Mouse (Mus musculus): ENCODE results near the gene Pced1b. TPM values are rescaled to one million over a fixed set of nuclear protein-coding genes. Genes with fewer than 3 reads are reported as not detected.

Gene Pced1b
- polyA plus RNA-seq, 1 experiment from 2014 or later, result 4.5 TPM

DNA sequence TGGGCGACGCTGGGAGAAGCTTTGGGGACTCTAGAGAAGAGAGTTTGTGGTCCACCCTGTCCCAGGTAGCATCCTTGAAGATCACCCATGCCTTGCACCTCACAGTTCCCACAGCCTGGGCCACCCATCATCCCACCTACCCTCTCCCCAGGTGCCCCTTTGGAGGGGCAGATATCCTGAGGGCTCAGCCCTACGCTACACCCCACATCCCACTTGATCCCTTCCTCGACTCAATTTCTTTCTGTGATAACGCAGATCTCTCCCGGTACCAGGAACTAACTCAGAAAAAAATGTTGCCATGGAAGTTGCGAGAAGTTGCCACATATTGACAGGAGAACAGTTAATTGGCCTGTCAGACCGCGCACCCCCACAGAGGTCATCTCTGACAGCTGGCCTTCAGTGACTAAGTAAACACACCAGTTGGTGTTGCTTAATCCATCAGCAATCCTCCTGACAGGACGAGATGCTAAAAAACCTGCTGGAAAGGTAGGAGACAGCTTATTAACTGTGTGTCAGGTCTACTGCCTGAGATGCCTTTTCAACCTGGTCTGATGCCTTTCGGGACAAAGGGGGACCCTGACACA is 17.3 kb upstream of the Pced1b start:
- Histone ChIP-seq H3K36me3 (ENCODE audit: control insufficient read depth, insufficient read depth, low read length) (no peaks in the 10 kb centered on the region), H3K4me1 (ENCODE audit: control insufficient read depth, insufficient read depth, low read depth, low read length) (no peaks in the 10 kb centered on the region), H3K4me3 (ENCODE audit: low read length) (no peak overlapping the region), H3K9ac (ENCODE audit: low read depth, low read length) (no peak overlapping the region), H3K27me3 (replicated peaks; ENCODE audit: control insufficient read depth, insufficient read depth, low read length) (no peaks in the 10 kb centered on the region), H3K9me3 (ENCODE audit: control insufficient read depth, low read length) (peaks cover 8% of the 10 kb centered on the region), H3K27ac (ENCODE audit: low read depth, low read length) (no peak overlapping the region), H3K4me2 (ENCODE audit: low read length) (no peak overlapping the region)
- ATAC-seq, result no peak
- 87% methylated on average over 11 of the region's 11 CpGs for WGBS

DNA sequence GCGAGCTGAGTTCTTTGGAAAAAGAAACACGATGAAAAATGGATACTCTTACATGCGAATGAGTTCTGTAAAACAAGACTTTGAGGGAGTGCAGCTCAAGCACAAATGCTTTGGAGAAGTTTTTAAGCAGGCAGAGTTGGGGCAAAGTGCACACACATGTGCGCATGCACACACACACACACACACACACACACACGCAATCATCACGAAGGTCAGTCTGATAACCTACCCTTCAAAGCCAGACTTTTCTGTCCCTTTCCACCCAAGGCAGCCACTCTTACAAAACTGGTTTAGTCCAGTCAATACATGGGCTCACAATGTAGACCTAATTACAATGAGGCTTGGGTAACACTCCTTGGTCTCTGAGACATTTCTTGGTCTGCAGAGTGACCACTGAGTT is 12.8 kb upstream of the Pced1b start:
- no peak for ATAC-seq
- WGBS, result 91% methylated on average over 6 of the region's 6 CpGs

DNA sequence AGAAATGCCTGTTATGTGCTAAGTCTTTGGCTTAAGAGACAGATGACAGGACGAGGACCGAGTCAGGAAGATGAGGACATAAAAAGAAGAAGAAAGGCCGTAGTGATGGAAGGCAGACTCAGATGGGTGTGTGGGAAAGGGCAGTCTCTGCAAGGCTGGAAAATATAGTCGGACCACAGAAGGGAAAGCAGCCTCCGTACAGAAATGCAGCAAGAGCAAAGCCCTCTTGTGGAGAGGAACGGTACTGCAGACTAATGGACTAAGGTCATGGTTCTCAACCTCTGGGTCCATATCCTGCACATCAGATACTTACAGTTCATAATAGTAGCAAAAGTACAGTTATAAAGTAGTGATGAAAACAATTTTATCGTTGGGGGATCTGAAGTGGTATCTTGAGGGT is 11.7 kb upstream of the Pced1b start:
- WGBS, result 30% methylated on average over 7 of the region's 7 CpGs
- Histone ChIP-seq H3K36me3 (ENCODE audit: control insufficient read depth, insufficient read depth, low read length) (peaks cover 4% of the 10 kb centered on the region; the same call in 1 of the 2 replicates), H3K27ac (ENCODE audit: low read depth, low read length) (no peak overlapping the region), H3K27me3 (replicated peaks; ENCODE audit: control insufficient read depth, insufficient read depth, low read length) (no peaks in the 10 kb centered on the region), H3K9me3 (ENCODE audit: control insufficient read depth, low read length) (peaks cover 8% of the 10 kb centered on the region), H3K9ac (ENCODE audit: low read depth, low read length) (no peak overlapping the region), H3K4me3 (ENCODE audit: low read length) (no peak overlapping the region), H3K4me1 (ENCODE audit: control insufficient read depth, insufficient read depth, low read depth, low read length) (no peaks in the 10 kb centered on the region), H3K4me2 (ENCODE audit: low read length) (no peak overlapping the region)
- ATAC-seq, result no peak

More for the DNA sequence above, 12.8 kb upstream of the Pced1b start:
- Histone ChIP-seq H3K4me1 (ENCODE audit: control insufficient read depth, insufficient read depth, low read depth, low read length) (no peaks in the 10 kb centered on the region), H3K36me3 (ENCODE audit: control insufficient read depth, insufficient read depth, low read length) (peaks cover 3% of the 10 kb centered on the region; the same call in 1 of the 2 replicates), H3K4me2 (ENCODE audit: low read length) (no peak overlapping the region), H3K4me3 (ENCODE audit: low read length) (no peak overlapping the region), H3K9ac (ENCODE audit: low read depth, low read length) (no peak overlapping the region), H3K27ac (ENCODE audit: low read depth, low read length) (no peak overlapping the region), H3K9me3 (ENCODE audit: control insufficient read depth, low read length) (peaks cover 8% of the 10 kb centered on the region), H3K27me3 (replicated peaks; ENCODE audit: control insufficient read depth, insufficient read depth, low read length) (no peaks in the 10 kb centered on the region)

DNA sequence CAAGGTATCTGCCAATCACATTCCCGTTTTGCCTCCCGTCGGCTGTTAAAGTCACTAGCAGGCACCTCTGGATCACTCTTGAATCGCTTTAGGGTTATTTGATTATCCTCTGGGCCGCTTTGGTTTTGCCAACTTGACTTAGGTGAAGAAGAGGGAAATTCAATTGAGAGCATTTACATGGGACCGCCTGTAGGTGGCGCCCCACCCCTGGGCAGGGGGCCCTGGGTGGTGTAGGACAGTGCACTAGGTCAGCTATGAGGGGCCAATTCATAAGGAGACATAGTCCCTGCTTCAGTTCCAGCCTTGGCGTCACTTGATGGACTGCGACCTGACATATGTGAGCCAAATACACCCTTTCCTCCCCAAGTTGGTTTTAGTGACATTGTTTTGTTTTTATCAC is 10.0 kb upstream of the Pced1b start:
- no peaks in the 10 kb centered on the region; the same call in 1 of the 2 replicates for H3K9me3 ChIP-seq (ENCODE audit: control insufficient read depth, low read length)
- no peak overlapping the region for H3K27ac ChIP-seq (ENCODE audit: low read depth, low read length)
- ATAC-seq, result no peak
- no peak overlapping the region for H3K4me3 ChIP-seq (ENCODE audit: low read length)
- no peak overlapping the region for H3K9ac ChIP-seq (ENCODE audit: low read depth, low read length)
- H3K4me2 ChIP-seq (ENCODE audit: low read length), result no peak overlapping the region
- 48% methylated on average over 9 of the region's 9 CpGs for WGBS
- H3K27me3 ChIP-seq (replicated peaks; ENCODE audit: control insufficient read depth, insufficient read depth, low read length), result no peaks in the 10 kb centered on the region
- H3K36me3 ChIP-seq (ENCODE audit: control insufficient read depth, insufficient read depth, low read length), result peaks cover 4% of the 10 kb centered on the region; the same call in 1 of the 2 replicates
- no peaks in the 10 kb centered on the region for H3K4me1 ChIP-seq (ENCODE audit: control insufficient read depth, insufficient read depth, low read depth, low read length)

DNA sequence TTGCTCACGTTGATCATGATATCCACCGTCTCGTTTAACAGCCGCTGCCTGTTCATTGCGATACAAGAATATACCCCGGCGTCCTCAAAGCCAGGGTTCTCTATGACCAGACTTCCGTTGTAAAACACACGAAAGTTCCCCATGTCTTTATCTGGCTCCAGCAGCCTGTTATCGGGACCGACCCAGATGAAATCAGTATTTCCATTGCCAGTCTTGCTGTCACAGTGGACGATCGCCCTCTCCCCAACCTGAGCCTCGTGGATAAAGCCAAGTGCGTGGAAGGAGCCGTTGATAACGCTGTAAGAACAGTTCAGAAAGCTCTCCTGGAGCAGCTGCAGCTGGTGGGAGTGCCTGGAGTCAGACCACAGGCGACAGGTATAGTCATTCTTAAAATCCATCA is 1.5 kb upstream of the Pced1b start:
- Histone ChIP-seq H3K4me3 (ENCODE audit: low read length) (no peak overlapping the region), H3K27ac (ENCODE audit: low read depth, low read length) (no peak overlapping the region), H3K4me2 (ENCODE audit: low read length) (peak overlapping the region; percentile 80), H3K9ac (ENCODE audit: low read depth, low read length) (0 out of 2 replicates have a peak overlapping the region, but pooled peaks have one; percentile 14), H3K9me3 (ENCODE audit: control insufficient read depth, low read length) (no peaks in the 10 kb centered on the region), H3K27me3 (replicated peaks; ENCODE audit: control insufficient read depth, insufficient read depth, low read length) (peaks cover 2% of the 10 kb centered on the region; the same call in 1 of the 2 replicates), H3K4me1 (ENCODE audit: control insufficient read depth, insufficient read depth, low read depth, low read length) (peaks cover 13% of the 10 kb centered on the region), H3K36me3 (ENCODE audit: control insufficient read depth, insufficient read depth, low read length) (no peaks in the 10 kb centered on the region)
- 88% methylated on average over 18 of the region's 18 CpGs for WGBS
- no peak for ATAC-seq

DNA sequence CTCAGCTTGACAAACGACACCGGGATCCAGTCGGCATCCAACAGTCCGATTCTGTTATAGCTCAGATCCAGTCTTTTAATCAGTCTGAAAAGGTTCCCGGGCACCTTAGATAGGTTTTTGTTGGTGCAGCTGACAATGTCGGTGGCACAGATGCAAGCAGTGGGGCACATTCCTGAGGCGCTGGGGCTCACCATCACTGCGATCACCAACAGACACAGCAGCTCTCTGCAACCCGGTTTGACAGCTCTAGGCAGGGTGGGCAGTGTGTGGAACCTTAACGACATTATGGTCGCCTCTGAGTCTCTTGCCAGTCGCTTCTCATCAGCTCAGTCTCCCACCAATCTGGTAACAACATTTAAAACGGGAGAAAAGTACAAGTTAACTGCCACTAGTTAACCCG is 651 bp upstream of the Pced1b start:
- Histone ChIP-seq H3K9me3 (ENCODE audit: control insufficient read depth, low read length) (no peaks in the 10 kb centered on the region), H3K9ac (ENCODE audit: low read depth, low read length) (peak overlapping the region; percentile 93), H3K4me1 (ENCODE audit: control insufficient read depth, insufficient read depth, low read depth, low read length) (peaks cover 13% of the 10 kb centered on the region)

DNA sequence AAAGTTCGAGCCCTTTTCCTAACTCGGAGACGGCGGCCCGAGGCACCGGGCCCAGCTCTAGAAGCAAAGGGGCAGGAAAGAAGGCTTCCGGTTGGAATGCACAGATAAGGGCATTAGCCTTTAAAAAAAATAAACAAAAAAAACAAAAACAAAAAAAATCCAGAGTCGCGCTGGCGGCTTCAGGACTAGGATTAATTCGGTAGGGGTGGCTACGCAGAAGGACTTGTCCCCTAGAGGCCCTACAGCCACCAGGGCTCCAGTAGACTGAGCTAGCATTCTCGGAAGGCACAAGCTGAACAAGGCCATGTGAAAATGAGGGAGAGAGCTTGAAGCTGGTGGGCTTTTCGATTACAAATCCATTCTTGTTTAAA is 869 bp downstream of the Pced1b start:
- peak; percentile 51; the same call in 1 of the 2 replicates for ATAC-seq
- WGBS, result under 1% methylated on average over 14 of the region's 14 CpGs

More for the DNA sequence above, 651 bp upstream of the Pced1b start:
- peak overlapping the region; percentile 80 for H3K4me2 ChIP-seq (ENCODE audit: low read length)
- no peaks in the 10 kb centered on the region for H3K36me3 ChIP-seq (ENCODE audit: control insufficient read depth, insufficient read depth, low read length)
- ATAC-seq, result no peak
- peaks cover 2% of the 10 kb centered on the region; the same call in 1 of the 2 replicates for H3K27me3 ChIP-seq (replicated peaks; ENCODE audit: control insufficient read depth, insufficient read depth, low read length)
- WGBS, result 24% methylated on average over 14 of the region's 14 CpGs
- H3K4me3 ChIP-seq (ENCODE audit: low read length), result peak overlapping the region; percentile 78
- H3K27ac ChIP-seq (ENCODE audit: low read depth, low read length), result no peak overlapping the region

DNA sequence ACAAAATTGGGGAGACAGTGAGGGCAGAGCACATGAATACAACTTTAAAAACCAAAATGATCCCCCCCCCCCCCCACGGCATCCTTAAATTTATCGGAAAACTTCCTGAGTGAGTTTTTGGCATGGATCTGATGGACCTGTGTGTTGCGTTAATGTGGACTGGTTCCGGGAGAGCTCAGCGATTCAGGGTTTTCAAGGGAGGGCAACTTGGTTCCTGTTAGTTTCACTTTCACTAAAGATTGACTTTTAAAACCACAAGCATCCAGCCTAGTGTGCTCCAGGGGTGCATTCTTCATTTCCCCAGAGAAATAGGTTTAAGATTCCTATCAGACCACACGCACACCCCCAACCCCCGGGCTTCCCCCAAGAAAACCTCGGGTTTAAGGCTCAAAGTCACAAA is 1.4 kb downstream of the Pced1b start:
- no peak overlapping the region; the same call in 1 of the 2 replicates for H3K27ac ChIP-seq (ENCODE audit: low read depth, low read length)
- ATAC-seq, result no peak
- H3K9me3 ChIP-seq (ENCODE audit: control insufficient read depth, low read length), result no peaks in the 10 kb centered on the region
- H3K4me1 ChIP-seq (ENCODE audit: control insufficient read depth, insufficient read depth, low read depth, low read length), result peaks cover 11% of the 10 kb centered on the region
- peaks cover 2% of the 10 kb centered on the region; the same call in 1 of the 2 replicates for H3K27me3 ChIP-seq (replicated peaks; ENCODE audit: control insufficient read depth, insufficient read depth, low read length)
- H3K9ac ChIP-seq (ENCODE audit: low read depth, low read length), result peak overlapping the region; percentile 93; the same call in 1 of the 2 replicates
- H3K36me3 ChIP-seq (ENCODE audit: control insufficient read depth, insufficient read depth, low read length), result no peaks in the 10 kb centered on the region
- peak overlapping the region; percentile 78 for H3K4me3 ChIP-seq (ENCODE audit: low read length)
- H3K4me2 ChIP-seq (ENCODE audit: low read length), result peak overlapping the region; percentile 80
- WGBS, result 58% methylated on average over 8 of the region's 8 CpGs

More for the DNA sequence above, 869 bp downstream of the Pced1b start:
- peak overlapping the region; percentile 88 for H3K27ac ChIP-seq (ENCODE audit: low read depth, low read length)
- peak overlapping the region; percentile 93 for H3K9ac ChIP-seq (ENCODE audit: low read depth, low read length)
- H3K4me1 ChIP-seq (ENCODE audit: control insufficient read depth, insufficient read depth, low read depth, low read length), result peaks cover 13% of the 10 kb centered on the region
- peaks cover 2% of the 10 kb centered on the region; the same call in 1 of the 2 replicates for H3K27me3 ChIP-seq (replicated peaks; ENCODE audit: control insufficient read depth, insufficient read depth, low read length)
- H3K36me3 ChIP-seq (ENCODE audit: control insufficient read depth, insufficient read depth, low read length), result no peaks in the 10 kb centered on the region
- H3K4me2 ChIP-seq (ENCODE audit: low read length), result peak overlapping the region; percentile 80
- no peaks in the 10 kb centered on the region for H3K9me3 ChIP-seq (ENCODE audit: control insufficient read depth, low read length)
- H3K4me3 ChIP-seq (ENCODE audit: low read length), result peak overlapping the region; percentile 78

DNA sequence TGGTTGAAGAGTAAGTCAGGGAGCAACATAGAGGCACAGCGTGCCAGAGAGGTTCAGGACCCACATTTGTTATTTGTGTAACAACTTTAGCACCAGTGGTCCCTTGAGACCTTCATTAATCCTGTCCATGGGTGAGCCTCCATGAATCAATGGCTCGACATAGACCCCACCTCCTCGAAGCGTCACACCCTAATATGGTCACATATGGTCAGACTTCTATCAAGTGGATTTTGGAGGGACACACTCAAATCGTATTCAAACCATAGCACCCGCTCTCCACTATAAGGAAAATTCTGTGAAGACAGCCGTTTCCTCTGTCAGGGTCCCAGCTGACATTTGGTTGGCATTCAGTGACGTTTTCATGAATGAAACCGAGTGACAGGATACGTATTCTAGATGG is 2.4 kb downstream of the Pced1b start:
- no peaks in the 10 kb centered on the region for H3K9me3 ChIP-seq (ENCODE audit: control insufficient read depth, low read length)
- ATAC-seq, result no peak
- H3K27ac ChIP-seq (ENCODE audit: low read depth, low read length), result no peak overlapping the region
- no peak overlapping the region for H3K9ac ChIP-seq (ENCODE audit: low read depth, low read length)
- no peaks in the 10 kb centered on the region for H3K36me3 ChIP-seq (ENCODE audit: control insufficient read depth, insufficient read depth, low read length)
- H3K4me1 ChIP-seq (ENCODE audit: control insufficient read depth, insufficient read depth, low read depth, low read length), result peaks cover 9% of the 10 kb centered on the region
- no peak overlapping the region for H3K4me3 ChIP-seq (ENCODE audit: low read length)
- peaks cover 2% of the 10 kb centered on the region; the same call in 1 of the 2 replicates for H3K27me3 ChIP-seq (replicated peaks; ENCODE audit: control insufficient read depth, insufficient read depth, low read length)
- WGBS, result 96% methylated on average over 10 of the region's 10 CpGs
- H3K4me2 ChIP-seq (ENCODE audit: low read length), result no peak overlapping the region

Data from hindbrain, embryonic 16.5 days (tissue).